Mouse (Mus musculus) CH12.LX (cell line): Measurements from ENCODE around the gene Cmah. TPM values are rescaled to one million over a fixed set of nuclear protein-coding genes. Genes with fewer than 3 reads are reported as not detected.
"Not testable (repeated sequence)": the region's sequence is repeated elsewhere in the genome, so short reads cannot be mapped to it uniquely, and the experiment has no call there.

ENCODE experiments used
- DNase-seq: peaks from one replicate; pipeline ENCODE4 v3.0.0-alpha.2; 2013; ENCODE audit errors: extremely low read depth
- H3K27ac ChIP-seq: 2 replicates; pipeline ENCODE4 v1.5.1; 2012; ENCODE audit warnings: low read depth, mild to moderate bottlenecking, control low read depth, moderate library complexity; ENCODE audit not compliant: insufficient read depth
- H3K27me3 ChIP-seq: replicated peaks from 2 replicates; pipeline ENCODE3; 2012; ENCODE audit warnings: inconsistent platforms
- H3K36me3 ChIP-seq, 2 experiments: replicated peaks in 1 of 2; 2 replicates each; pipeline versions ENCODE3 to v1.6.1; 2012; ENCODE audit warnings: inconsistent platforms in 1 of 2, low read length in 1 of 2, mild to moderate bottlenecking in 1 of 2, mixed read lengths in 1 of 2, moderate library complexity in 1 of 2; ENCODE audit not compliant: control insufficient read depth in 1 of 2, insufficient read depth in 1 of 2
- H3K4me1 ChIP-seq, 2 experiments: 2 replicates each; pipeline ENCODE4 v1.6.1; 2012; ENCODE audit warnings: inconsistent platforms in 1 of 2, moderate library complexity in 1 of 2; ENCODE audit not compliant: insufficient read depth in 2 of 2, control insufficient read depth in 1 of 2
- H3K4me2 ChIP-seq: 2 replicates; pipeline ENCODE4 v1.6.1; 2012; ENCODE audit warnings: low read depth, mild to moderate bottlenecking, control low read depth; ENCODE audit not compliant: poor library complexity, insufficient read depth, severe bottlenecking
- H3K4me3 ChIP-seq, 3 experiments: fragments of 150-350 bp in 1 of 3; sonication (generic) in 1 of 3; replicated peaks in 1 of 3; 2 replicates each; pipeline versions ENCODE3 to v1.5.1; 2011 to 2012; ENCODE audit warnings: low read depth in 2 of 3, low read length in 2 of 3, mild to moderate bottlenecking in 2 of 3, moderate library complexity in 2 of 3, control low read depth in 1 of 3, improper control_type of control experiment in 1 of 3, inconsistent platforms in 1 of 3, mixed read lengths in 1 of 3; ENCODE audit not compliant: poor library complexity in 1 of 3
- H3K79me2 ChIP-seq: replicated peaks from 2 replicates; pipeline ENCODE4 v1.6.1; 2012; ENCODE audit warnings: mild to moderate bottlenecking, moderate library complexity; ENCODE audit not compliant: control insufficient read depth, poor library complexity, insufficient read depth, severe bottlenecking; ENCODE audit errors: extremely low read depth
- H3K9ac ChIP-seq: 2 replicates; pipeline ENCODE4 v1.6.1; 2012; ENCODE audit warnings: low read depth, mild to moderate bottlenecking, control low read depth, moderate library complexity; ENCODE audit not compliant: insufficient read depth
- H3K9me3 ChIP-seq: replicated peaks from 2 replicates; pipeline ENCODE3; 2012; ENCODE audit warnings: low read length, inconsistent platforms, mixed read lengths
- CHD1 ChIP-seq: IDR thresholded peaks from 2 replicates; pipeline ENCODE4 v1.6.1; 2012; ENCODE audit warnings: low read depth, low read length, improper control_type of control experiment, inconsistent platforms
- E2F4 ChIP-seq: IDR thresholded peaks from 2 replicates; pipeline ENCODE4 v1.6.1; 2011; ENCODE audit warnings: low read depth, low read length, improper control_type of control experiment; ENCODE audit not compliant: insufficient replicate concordance
- ELF1 ChIP-seq: IDR thresholded peaks from 2 replicates; pipeline ENCODE4 v1.6.1; 2014; ENCODE audit warnings: low read depth, mild to moderate bottlenecking, inconsistent platforms, low read length, improper control_type of control experiment
- GABPA ChIP-seq: IDR thresholded peaks from 2 replicates; pipeline ENCODE4 v1.6.1; 2012; ENCODE audit warnings: low read depth, low read length, improper control_type of control experiment, inconsistent platforms; ENCODE audit not compliant: insufficient replicate concordance
- HCFC1 ChIP-seq: IDR thresholded peaks from 2 replicates; pipeline ENCODE4 v1.6.1; 2012; ENCODE audit warnings: low read depth, mild to moderate bottlenecking, inconsistent platforms, low read length, improper control_type of control experiment
- IRF4 ChIP-seq: IDR thresholded peaks from 2 replicates; pipeline ENCODE4 v1.6.1; 2014; ENCODE audit warnings: low read depth, mild to moderate bottlenecking, inconsistent platforms, low read length, improper control_type of control experiment
- JUN ChIP-seq: IDR thresholded peaks from 2 replicates; pipeline ENCODE4 v1.6.1; 2011; ENCODE audit warnings: low read depth, mild to moderate bottlenecking, low read length, improper control_type of control experiment, moderate library complexity; ENCODE audit not compliant: insufficient read depth
- JUND ChIP-seq: conservative IDR thresholded peaks from 2 replicates; pipeline ENCODE4 v1.6.1; 2011; ENCODE audit warnings: low read depth, low read length, improper control_type of control experiment
- MAX ChIP-seq: IDR thresholded peaks from 2 replicates; pipeline ENCODE4 v1.6.1; 2011; ENCODE audit warnings: low read length, improper control_type of control experiment
- MAZ ChIP-seq: IDR thresholded peaks from 2 replicates; pipeline ENCODE4 v1.6.1; 2012; ENCODE audit warnings: low read depth, mild to moderate bottlenecking, inconsistent platforms, low read length, improper control_type of control experiment, moderate library complexity
- MEF2A ChIP-seq: IDR thresholded peaks from 2 replicates; pipeline ENCODE4 v1.6.1; 2014; ENCODE audit warnings: low read depth, mild to moderate bottlenecking, inconsistent platforms, low read length, improper control_type of control experiment, borderline replicate concordance
- MYC ChIP-seq: IDR thresholded peaks from 2 replicates; pipeline ENCODE4 v1.6.1; 2011; ENCODE audit warnings: low read depth, mild to moderate bottlenecking, improper control_type of control experiment, low read length
- NELFE ChIP-seq: IDR thresholded peaks from 2 replicates; pipeline ENCODE4 v1.6.1; 2011; ENCODE audit warnings: low read depth, low read length, improper control_type of control experiment
- PAX5 ChIP-seq: IDR thresholded peaks from 2 replicates; pipeline ENCODE4 v1.6.1; 2012; ENCODE audit warnings: low read length, inconsistent platforms, mixed read lengths
- POLR2A ChIP-seq: IDR thresholded peaks from 2 replicates; pipeline ENCODE4 v1.6.1; 2011; ENCODE audit warnings: low read depth, mild to moderate bottlenecking, improper control_type of control experiment, low read length
- RAD21 ChIP-seq: IDR thresholded peaks from 2 replicates; pipeline ENCODE4 v1.6.1; 2011; ENCODE audit warnings: low read depth, mild to moderate bottlenecking, low read length, improper control_type of control experiment, moderate library complexity
- SIN3A ChIP-seq: IDR thresholded peaks from 2 replicates; pipeline ENCODE4 v1.6.1; 2012; ENCODE audit warnings: low read length, improper control_type of control experiment, inconsistent platforms
- TBP ChIP-seq: conservative IDR thresholded peaks from 2 replicates; pipeline ENCODE4 v1.6.1; 2011; ENCODE audit warnings: low read depth, low read length, improper control_type of control experiment
- TCF12 ChIP-seq: IDR thresholded peaks from 2 replicates; pipeline ENCODE4 v1.6.1; 2014; ENCODE audit warnings: low read depth, mild to moderate bottlenecking, inconsistent platforms, low read length, improper control_type of control experiment
- UBTF ChIP-seq: IDR thresholded peaks from 2 replicates; pipeline ENCODE4 v1.6.1; 2012; ENCODE audit warnings: low read depth, mild to moderate bottlenecking, inconsistent platforms, low read length, improper control_type of control experiment, moderate library complexity
- USF1 ChIP-seq: IDR thresholded peaks from 2 replicates; pipeline ENCODE4 v1.6.1; 2014; ENCODE audit warnings: low read depth, mild to moderate bottlenecking, inconsistent platforms, low read length, improper control_type of control experiment
- ZC3H11A ChIP-seq: IDR thresholded peaks from 2 replicates; pipeline ENCODE4 v1.6.1; 2012; ENCODE audit warnings: low read depth, mild to moderate bottlenecking, inconsistent platforms, low read length, improper control_type of control experiment
- ZMIZ1 ChIP-seq: IDR thresholded peaks from 2 replicates; pipeline ENCODE4 v1.6.1; 2012; ENCODE audit warnings: low read depth, mild to moderate bottlenecking, inconsistent platforms, low read length, improper control_type of control experiment
- dilution Hi-C: fragments of 300-500 bp; cut with MboI; formaldehyde crosslinking; loops from 2 replicates; pipeline ENCODE4 v1.14.3; 2020; ENCODE audit warnings: low sequenced_read_pairs; ENCODE audit not compliant: extremely low pct_unique_long_range_greater_than_20kb, extremely low pct_ligation_motif_present
- in situ Hi-C: fragments of 300-500 bp; cut with MboI; formaldehyde crosslinking; loops from 3 replicates; pipeline ENCODE4 v1.14.3; 2019; ENCODE audit warnings: low sequenced_read_pairs, low pct_ligation_motif_present, low pct_unique_long_range_greater_than_20kb, mixed read lengths
- polyA plus RNA-seq: library from polyadenylated mRNA; unstranded; fragments of >175 nt; gene quantifications from 2 replicates; pipeline ENCODE4 v1.2.1, GENCODE M21; 2012; ENCODE audit warnings: low read depth; ENCODE audit not compliant: insufficient read length
- total RNA-seq, 2 experiments: library from RNA; depleted of rRNA; stranded (reverse); fragments of 300-350 nt in 1 of 2; fragments of >200 nt in 1 of 2; gene quantifications; 2 replicates each; pipeline ENCODE4 v1.2.3; 2012 to 2014

Cmah gene
- total and polyA plus RNA-seq, 3 experiments = 5.0 to 17.4 (median 5.5) TPM

GRCm38 (mm10) chr13:24365191-24365590, 38.0 kb downstream of the Cmah start:
- no peak overlapping the region for H3K4me2 ChIP-seq
- no peak for DNase-seq
- H3K79me2 ChIP-seq = no peaks in the 10 kb centered on the region
- H3K4me3 ChIP-seq = no peak overlapping the region
- no peaks in the 10 kb centered on the region for H3K4me1 ChIP-seq
- H3K9me3 ChIP-seq = no peaks in the 10 kb centered on the region
- H3K36me3 ChIP-seq = no peaks in the 10 kb centered on the region
- no peak overlapping the region for H3K27ac ChIP-seq
- H3K27me3 ChIP-seq = no peaks in the 10 kb centered on the region
- in situ Hi-C loops = no loop called here
- dilution Hi-C loops = no loop called here
- no peak overlapping the region for H3K9ac ChIP-seq
- no peak for TF ChIP-seq GABPA
- TF ChIP-seq TCF12 = no peak
- no peak for TF ChIP-seq RAD21
- no peak for TF ChIP-seq MAX
- TF ChIP-seq ZMIZ1 = no peak
- TF ChIP-seq E2F4 = no peak
- no peak for TF ChIP-seq MAZ
- TF ChIP-seq ELF1 = no peak
- TF ChIP-seq MYC = no peak
- TF ChIP-seq IRF4 = no peak
- TF ChIP-seq NELFE = no peak
- no peak for TF ChIP-seq TBP
- no peak for TF ChIP-seq SIN3A
- no peak for TF ChIP-seq HCFC1
- TF ChIP-seq ZC3H11A = no peak

- dilution Hi-C loops (no loop called here), in situ Hi-C loops (no loop called here)
- Histone ChIP-seq H3K27ac (no peak overlapping the region), H3K9me3 (no peaks in the 10 kb centered on the region), H3K27me3 (no peaks in the 10 kb centered on the region), H3K4me1 (peaks cover 0 to 11% of the 10 kb centered on the region in 2 experiments; a peak in 3 of 4 replicates), H3K4me3 (no peak overlapping the region), H3K4me2 (no peak overlapping the region), H3K36me3 (no peaks in the 10 kb centered on the region), H3K9ac (no peak overlapping the region), H3K79me2 (no peaks in the 10 kb centered on the region)
- TF ChIP-seq CHD1 = no peak
- no peak for TF ChIP-seq IRF4
- no peak for TF ChIP-seq UBTF
- no peak for TF ChIP-seq JUN
- no peak for TF ChIP-seq RAD21
- no peak for TF ChIP-seq ZMIZ1
- no peak for TF ChIP-seq POLR2A
- TF ChIP-seq MYC = no peak
- TF ChIP-seq E2F4 = no peak
- TF ChIP-seq MEF2A = no peak
- no peak for TF ChIP-seq JUND
- TF ChIP-seq NELFE = no peak
- no peak for TF ChIP-seq USF1
- TF ChIP-seq ELF1 = no peak
- TF ChIP-seq PAX5 = no peak
- no peak for DNase-seq
Observed at GRCm38 (mm10) chr13:24372893-24373599, 45.8 kb downstream of the Cmah start.

- H3K36me3 ChIP-seq, dilution Hi-C loops, H3K9ac ChIP-seq, H3K27me3 ChIP-seq, H3K4me2 ChIP-seq, H3K4me3 ChIP-seq, H3K79me2 ChIP-seq, in situ Hi-C loops, H3K27ac ChIP-seq, DNase-seq, H3K9me3 ChIP-seq: not testable (repeated sequence)
- H3K4me1 ChIP-seq = peaks cover 0 to 11% of the 10 kb centered on the region in 2 experiments; a peak in 3 of 4 replicates
Observed at GRCm38 (mm10) chr13:24374606-24375005, 47.4 kb downstream of the Cmah start.
